Mouse (Mus musculus): Measurements from ENCODE around the gene Ccdc42.

Ccdc42 gene

DNA sequence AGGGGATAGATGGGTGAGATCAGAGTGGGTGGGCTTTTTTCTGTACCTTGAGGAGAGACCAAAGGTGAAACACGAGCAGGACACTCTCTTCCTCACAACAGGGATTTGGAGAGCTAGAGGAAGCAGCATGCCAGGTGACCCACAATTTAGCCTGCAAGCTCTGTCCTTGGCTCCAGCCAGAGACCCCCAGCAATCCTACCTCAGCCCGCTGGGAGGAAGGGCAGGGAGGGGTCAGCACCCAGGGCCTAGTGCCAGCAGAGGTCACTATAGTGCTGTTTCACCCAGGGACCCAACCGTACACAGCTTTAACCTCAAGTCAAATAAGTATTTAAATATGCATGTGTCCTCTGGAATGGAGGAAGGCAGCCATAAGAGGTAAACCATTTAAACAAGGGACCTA lies 931 bp upstream of the Ccdc42 start:
- no peak for DNase-seq (ENCODE audit: low spot score in 2 of 2)

DNA sequence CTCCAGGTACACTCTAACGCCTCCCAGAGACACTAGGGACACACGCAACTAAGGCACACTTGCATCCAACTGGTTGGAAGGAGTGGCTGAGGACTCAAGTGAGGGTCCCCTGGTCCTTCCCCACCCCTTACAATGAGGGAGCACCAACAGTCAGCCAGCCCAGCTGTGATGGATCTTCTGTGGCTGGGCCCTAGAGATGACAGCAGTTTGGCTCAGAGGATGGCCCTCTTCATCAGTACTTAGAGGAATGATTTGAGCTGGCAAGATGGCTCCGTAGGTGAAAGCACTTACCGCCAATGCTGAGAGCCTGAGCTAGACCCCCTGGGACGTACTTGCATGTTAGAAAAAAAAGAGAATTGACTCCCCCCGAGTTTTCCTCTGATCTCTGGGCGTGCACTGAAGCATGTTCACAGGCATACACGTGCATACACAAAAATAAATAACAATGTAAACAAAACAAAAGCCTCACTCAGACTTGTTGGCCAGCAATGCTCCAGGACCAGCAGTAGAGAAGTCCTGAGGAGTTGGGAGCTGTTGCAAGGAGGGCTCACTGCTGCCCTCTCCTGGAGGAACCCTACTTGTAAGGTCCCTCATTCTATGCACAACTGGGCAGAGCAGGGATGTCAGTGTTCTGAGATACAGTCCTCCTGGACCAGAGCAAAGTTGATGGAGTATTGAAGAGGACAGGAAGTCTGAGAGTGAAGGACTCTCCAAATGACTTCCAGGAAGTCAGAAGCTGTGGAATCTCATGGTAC lies 2.4 kb downstream of the Ccdc42 start:
- peak; percentile 17 to 80 for DNase-seq (ENCODE audit: low spot score in 2 of 2)

DNA sequence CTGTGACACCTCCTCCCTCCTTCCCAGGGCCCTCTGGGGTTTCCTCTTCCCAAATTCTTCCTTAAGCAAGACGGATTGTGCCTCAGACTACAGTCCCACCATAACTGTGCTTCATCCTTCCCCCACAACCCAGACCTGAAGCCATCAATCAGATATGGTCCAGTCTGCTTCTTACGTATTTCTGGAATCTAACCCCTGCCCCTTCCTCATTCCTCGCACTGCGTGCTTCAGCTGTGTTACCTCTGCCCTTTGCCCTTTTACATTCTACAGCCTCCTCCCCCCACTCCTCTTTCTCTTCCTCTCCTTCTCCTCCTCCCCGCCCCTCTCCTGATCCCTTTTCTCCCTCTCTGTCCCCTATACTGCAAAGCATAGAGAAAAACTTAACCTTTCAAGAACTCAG lies 4.9 kb downstream of the Ccdc42 start:
- DNase-seq (ENCODE audit: low spot score in 2 of 2) = no peak

DNA sequence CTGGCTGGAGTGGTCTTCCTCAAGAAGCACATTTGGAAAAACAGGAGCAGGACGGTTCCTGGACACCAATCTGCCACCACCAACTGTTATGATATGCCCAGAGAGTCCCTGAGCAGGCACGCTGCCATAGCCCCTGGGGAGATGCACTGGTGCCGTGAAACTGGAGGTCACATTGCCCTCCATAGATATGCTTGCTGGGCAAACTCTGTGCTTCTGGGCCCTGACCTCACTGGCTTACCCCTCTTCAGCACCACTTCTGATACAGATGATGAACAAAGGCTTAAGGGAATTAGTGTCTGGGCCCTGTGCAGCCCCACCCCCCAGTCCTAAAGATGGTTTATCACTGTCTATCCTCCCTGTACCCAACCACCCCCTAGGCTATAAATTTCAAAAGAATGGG lies 6.4 kb downstream of the Ccdc42 start:
- DNase-seq (ENCODE audit: low spot score in 2 of 2) = no peak

DNA sequence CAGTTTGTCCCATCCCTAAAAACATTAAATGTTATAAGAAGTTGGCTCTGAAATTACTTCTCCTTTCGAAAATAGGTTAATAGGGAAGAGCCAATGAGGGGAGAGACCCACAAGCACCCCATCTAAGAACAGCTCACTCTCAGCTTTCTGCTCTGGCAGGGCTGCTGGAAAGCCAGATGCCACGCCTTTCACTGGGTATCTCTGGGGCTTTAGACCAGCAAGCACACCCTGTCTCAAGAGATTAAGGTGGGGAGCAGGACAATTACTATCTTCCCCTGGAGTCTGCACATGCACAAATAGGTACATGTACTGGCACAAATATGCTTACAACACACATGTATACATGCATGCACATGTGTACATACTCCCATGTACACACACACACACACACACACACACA lies 11.1 kb downstream of the Ccdc42 start:
- DNase-seq (ENCODE audit: low spot score in 2 of 2) = no peak

DNA sequence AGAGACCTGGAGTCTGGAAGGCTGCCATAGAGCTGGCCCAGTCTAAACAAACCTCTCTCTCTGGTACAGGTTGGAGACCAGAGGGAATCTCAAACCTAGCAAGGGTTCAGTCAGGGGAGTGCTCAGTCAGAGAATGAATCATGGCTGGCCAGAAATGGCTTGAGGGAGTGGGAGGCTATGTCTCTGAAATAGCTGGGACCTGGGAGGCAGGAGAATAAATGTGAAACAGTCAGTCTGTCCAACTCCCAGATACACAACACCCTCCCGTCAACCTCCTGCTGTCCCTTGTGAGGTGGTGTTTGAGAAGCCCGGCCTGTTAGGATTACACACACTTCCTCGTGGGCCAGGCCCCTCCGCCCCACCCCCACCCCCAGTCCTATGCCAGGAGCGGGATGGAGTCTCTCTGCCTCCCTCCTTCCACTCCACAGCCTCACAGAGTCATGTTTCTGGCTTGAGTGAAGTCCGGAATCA lies 13.8 kb downstream of the Ccdc42 start:
- no peak for DNase-seq (ENCODE audit: low spot score in 2 of 2)

DNA sequence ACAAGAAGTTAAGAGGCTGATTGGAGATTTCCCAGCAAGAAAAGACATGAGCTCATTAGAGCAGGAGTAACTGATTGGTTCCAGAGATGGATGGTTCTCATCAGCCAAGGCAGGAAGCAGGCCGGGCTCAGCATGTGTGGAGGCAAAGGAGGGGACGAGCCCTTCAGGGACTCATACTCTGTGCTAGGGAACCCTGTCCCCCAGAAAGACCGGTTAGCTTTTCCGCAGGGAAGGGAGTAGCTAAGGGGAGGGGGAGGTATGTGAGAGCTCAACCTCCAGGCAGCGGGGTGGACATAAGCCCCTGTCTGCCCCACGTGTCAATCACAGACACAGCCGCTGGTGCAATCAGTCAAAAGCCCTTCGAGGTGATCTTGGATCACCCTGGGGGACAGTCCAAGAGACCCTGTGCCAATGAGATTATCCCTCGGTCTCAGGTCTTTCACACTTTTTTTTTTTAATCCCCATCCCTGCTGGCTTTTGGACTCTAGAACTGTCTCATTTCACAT lies 14.7 kb downstream of the Ccdc42 start:
- DNase-seq (ENCODE audit: low spot score in 2 of 2) = no peak

DNA sequence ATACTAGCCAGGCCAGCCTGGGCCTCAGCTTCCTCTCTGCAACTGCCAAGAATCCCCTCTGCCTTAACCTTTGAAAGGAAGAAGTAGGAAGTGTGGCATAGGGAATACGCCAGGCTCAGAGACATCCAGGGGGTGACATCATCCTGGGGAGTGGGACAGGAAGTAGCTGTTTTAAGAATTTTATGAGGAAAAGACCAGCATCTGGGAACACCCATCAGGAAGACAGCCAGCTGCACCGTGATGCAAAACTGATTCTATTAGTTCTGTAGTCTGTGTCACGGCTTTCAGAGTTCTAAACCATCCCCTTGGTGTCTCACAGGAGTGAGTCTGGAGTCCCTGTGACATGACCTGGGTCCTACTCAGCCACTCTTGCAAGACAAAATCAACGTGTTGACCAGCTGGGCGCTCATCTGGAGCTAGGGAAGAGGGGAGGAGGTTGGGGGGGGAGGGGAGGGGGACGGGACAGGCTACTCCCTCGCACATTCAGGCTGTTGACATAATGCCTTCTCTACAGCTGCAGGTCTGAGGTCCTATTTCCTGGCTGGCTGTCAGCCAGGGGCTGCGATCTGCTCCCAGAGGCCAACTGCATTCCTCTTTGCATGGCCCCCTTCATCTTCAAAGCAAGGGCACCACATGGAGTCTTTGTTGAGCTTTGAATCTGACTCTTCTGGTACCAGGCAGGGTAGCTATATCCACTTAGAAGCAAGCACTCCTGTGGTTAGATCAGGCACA lies 15.5 kb downstream of the Ccdc42 start:
- DNase-seq (ENCODE audit: low spot score in 2 of 2) = no peak

DNA sequence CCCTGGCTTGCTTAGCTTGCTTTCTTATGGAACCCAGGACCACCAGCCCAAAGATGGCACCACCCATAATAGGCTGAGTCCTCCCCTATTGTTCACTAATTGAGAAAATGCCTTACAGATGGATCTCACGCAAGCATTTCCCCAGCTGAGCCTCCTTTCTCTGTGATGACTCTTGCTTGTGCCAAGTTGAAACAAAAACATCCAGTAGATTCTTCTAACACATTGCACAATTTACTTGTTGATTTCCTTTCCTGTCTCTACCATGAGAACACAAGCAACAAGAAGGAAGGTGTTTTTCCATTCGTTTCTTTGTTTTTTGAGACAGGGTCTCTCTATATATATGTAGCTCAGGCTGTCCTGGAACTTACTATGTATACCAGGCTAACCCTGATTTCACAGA lies 20.2 kb downstream of the Ccdc42 start:
- no peak for DNase-seq (ENCODE audit: low spot score in 2 of 2)

DNA sequence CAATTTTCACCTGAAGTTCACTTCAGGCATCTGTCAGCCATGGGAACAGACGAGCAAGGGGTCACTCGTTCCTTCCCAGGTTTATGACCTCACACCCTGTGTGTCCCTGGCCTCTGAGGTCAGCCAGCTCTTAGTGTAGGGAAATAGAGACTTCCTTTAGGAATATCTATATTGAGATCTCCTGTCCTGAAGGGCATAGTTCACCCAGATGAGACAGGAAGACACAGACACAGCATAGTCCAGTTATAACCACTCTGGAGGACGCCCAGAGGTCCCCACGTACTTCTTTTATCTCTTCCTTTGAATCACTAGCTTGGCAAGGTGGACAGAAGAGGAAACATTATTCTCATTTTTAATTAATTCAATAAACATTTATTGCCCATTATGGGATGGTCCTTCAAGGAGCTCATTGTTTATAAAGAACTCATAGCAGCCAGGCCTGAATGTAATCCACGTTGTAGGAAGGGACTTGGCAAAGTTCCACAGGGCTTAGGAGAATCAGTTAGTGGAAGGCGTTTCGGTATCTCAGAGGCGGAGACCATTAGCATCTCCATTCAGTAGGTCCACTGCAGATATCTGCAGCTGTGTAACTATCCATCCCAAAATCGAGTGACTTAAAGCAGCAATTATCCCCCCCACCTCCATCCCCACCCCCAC lies 23.2 kb downstream of the Ccdc42 start:
- DNase-seq (ENCODE audit: low spot score in 2 of 2) = no peak

DNA sequence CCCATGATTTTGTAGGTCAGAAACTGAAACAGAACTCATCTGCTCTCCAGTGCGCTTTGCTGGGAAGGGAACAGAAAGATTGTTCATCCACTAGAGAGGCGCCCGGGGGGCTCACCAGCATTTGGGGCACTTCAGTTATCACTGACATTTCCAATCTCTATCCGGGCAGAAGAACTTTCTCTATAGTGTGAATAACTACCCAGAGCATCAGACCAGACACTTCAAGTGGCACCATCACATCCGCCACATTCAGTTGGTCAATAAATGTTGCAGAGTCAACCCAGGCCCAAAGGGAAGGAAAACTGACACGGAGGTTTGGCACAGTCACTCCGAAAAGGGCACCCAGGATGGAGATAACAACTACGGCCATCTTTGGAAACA lies 23.7 kb downstream of the Ccdc42 start:
- no peak for DNase-seq (ENCODE audit: low spot score in 2 of 2)

DNA sequence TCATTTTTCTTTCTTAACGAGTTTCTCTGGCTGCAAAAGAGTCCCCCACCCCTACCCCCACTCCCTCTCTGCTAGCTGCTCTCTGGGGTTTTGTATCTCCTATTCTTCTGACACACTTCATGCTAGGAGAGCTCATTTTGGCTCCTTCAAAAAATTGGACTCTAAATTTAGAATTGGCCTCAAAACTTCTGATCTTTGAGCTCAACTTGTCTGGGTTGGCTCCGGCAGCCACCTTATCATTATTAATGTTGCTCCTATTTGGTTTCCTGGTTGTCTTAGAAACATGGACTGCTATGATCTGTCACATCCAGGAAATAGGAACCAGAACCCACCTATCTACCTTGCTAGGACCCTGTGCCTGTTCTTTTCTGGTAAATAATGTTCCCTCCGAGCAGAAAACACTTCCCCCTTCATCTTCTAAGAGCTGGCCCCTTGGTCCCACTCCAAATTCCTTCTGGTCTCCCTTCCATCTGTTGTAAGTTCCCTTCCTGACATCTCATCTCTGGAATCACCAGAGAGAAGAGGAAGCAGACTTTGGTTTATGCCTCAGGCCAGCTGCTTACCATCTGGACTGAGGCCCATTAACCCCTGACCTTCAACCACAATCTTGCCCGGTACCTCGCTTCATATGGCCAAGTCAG lies 26.4 kb downstream of the Ccdc42 start:
- no peak for DNase-seq (ENCODE audit: low spot score in 2 of 2)

DNA sequence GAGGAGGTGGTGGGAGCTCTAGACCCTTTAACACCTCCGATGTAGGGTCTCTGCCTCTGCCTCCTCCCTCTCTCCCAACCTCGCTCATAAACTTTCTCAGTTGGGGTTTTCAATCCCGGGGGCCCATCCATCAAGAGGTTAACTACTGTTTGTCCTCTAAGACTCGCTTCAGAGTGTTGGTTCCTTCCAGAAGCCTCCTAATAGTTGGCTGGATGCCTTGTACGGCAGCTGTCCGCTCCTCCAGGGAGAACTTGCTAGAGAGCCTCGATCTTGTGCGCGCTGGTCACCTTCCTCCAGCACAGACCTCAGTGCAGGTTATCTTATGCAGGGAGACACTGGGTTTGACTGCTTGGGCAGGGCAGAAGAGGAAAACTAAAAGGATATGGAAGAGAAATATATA lies 35.9 kb downstream of the Ccdc42 start:
- no peak for DNase-seq (ENCODE audit: low spot score in 2 of 2)

DNA sequence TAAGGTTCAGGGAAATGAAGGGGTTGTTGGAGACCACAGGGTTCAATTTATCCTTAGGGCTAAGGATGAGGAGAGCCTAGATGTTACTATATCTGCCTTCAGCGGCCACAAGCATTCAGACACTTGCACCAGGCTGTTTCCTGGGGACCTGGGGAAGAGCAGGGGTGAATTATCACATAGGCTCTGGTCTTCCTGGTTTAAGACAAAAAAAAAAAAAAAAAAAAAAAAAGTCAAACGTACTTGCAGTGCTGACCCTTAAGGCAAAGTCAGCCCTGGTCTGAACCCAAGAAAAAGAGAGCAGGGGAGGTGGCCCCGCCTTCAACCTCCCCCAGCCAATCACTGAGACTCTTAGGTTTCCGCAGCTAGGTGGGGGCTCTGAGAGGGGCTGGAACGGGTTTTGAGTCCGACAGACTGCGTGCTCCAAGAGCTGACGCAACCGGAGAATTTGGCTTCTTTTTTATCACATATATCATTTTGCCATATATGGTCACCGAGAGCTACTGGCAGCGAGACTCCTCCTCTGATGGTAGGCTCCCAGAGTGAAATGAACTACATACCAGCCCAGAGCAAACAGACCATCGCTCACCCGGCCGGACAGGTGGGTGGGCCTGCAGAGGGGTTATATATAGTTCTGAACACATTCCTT lies 36.5 kb downstream of the Ccdc42 start:
- peak; percentile 28 to 33 for DNase-seq (ENCODE audit: low spot score in 2 of 2)

DNA sequence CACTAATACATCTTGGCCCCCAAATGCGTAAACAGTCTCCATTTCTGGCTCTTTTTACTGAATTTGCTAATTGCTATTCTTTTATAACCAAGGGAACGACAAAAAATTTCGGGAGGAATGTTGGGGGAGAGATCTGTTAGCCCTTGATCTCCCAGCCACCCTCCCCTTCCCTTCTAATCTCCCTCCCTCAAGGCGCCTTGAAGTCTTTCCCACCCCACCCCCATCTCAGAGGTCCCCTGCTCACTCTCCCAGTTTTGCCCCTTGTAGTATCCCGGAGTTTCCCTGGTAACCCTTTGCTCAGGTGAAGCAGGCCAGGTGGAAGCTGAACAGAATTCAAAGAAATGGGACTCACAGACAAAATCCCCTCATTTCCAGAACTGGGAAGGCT lies 37.0 kb downstream of the Ccdc42 start:
- DNase-seq (ENCODE audit: low spot score in 2 of 2) = no peak

DNA sequence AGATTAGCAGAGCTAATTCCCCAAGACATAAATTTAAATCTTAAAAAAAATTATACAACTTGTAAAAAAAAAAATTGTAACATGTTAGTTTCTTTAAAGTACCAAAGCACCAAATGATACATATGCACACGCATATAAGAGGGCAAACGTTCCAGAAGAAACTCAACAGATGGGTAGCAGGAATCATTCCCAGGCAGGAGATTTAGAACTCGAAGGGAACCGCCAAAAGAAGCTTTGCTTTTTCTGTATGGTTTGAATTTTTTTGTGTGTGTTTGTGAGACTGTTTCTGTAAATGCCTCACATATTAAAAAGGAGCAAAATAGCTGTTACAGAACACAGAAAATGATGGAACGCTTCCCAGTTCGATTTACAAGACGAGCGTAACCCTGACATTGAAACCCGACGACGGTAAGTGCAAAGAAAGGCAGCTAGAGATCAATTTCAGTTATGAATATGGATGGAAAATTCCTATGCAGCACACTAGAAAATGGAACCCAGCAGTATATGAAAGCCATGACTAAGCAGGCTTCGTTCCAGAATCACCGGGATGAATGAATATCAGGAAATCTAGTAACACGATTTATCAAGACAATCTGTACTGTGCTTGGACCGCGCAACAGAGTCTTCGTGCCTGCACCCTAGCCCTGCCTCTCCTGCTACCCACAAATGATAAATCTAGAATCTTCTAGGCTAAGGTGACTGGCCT lies 44.9 kb downstream of the Ccdc42 start:
- DNase-seq (ENCODE audit: low spot score in 2 of 2) = no peak

DNA sequence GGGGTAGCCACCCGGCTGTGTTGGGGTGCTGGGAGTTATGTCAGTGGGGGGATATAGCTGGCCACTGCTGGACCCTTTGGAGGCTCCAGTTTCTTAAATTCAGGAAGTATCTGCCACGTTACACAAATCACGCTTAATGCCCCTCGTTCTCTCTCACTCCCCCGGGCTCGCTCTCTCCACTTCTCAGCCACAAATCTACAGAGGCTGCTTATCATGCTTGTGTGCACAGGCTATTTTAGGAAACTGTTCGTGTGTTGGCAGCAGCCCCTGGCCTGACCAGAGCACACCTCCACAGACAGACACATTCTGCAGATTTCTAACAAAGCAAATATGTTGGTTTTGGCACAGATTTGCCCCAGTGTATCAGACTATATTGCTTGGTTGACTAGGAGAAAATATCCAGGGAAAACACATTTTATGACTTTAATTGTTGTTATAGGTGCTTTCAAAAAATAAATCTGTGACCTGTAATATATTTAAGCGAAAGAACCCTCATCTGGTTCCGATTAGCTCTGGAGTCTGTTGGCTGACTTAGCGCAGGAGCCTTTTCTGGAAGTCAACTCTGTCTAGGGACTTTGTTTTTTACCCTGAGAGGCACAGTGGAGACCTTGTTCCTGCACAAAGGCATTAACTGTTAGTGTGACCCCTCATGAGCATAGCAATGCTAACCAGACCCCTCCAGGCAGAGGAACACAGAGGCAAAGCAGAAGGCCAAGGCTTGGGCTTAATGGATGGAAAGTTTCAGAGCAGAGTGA lies 51.2 kb downstream of the Ccdc42 start:
- no peak for DNase-seq (ENCODE audit: low spot score in 2 of 2)

DNA sequence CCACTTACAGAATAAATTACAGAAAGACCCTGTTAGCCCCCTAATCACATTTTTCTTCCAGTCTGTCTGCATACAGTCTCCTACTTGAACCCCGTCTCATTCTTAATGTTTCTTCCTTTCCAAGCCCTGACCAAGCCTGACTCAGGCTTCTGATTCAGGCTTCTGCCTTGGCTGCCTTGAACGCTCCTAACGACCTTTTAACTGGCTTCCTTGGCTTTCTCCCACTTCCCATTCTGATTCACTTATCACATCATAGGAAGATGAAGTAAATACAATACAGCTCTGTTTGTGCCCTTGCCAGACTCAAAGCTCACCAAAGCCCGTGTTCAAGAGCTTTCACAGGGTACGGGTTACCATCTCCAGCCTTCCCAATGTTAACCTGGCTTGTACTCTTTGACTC lies 54.5 kb downstream of the Ccdc42 start:
- no peak for DNase-seq (ENCODE audit: low spot score in 2 of 2)

DNA sequence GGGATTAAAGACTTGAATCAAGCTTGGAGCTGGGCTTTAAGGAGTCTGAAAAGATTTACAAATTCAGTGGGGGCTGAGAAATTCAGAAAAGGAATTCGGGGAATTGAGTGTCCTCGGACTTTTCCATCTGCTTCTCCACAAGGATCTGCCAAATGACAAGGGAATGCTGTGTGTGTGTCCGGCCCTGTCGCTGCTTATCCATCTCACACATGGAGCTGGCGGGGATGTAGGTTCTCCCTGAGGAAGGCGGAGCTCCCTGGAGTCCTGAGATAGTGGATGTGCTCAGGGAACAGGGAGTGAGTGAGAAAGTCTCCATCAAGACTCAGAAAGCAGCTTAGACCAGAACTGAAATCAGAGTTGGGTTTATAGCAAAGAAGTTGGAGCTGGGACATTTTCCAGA lies 58.0 kb downstream of the Ccdc42 start:
- no peak for DNase-seq (ENCODE audit: low spot score in 2 of 2)
